Mouse (Mus musculus) limb, embryonic 11.5 days (tissue): ENCODE data around the gene Bhmt. TPM values are rescaled to one million over a fixed set of nuclear protein-coding genes. Genes with fewer than 3 reads are reported as not detected.
A peak's percentile ranks its signal among the peaks of the same experiment; 100 is the strongest.

ENCODE experiments used
- ATAC-seq: fragments of 200-750 bp; cut with Nextera tagmentation; 2 replicates; pipeline ENCODE4 v1.8.0; 2017; ENCODE audit warnings: low read depth; ENCODE audit not compliant: insufficient number of reproducible peaks, low FRiP score, low TSS enrichment
- DNase-seq: peaks from one replicate; pipeline ENCODE4 v3.0.0-alpha.2; 2015; ENCODE audit warnings: low spot score
- H3K27ac ChIP-seq: fragments of 300-500 bp; sonication (generic); replicated peaks from 2 replicates; pipeline ENCODE4 v1.5.1; 2014; ENCODE audit warnings: low read depth, mild to moderate bottlenecking, low read length
- H3K27me3 ChIP-seq: fragments of 300-500 bp; sonication (generic); 2 replicates; pipeline ENCODE4 v1.6.1; 2014; ENCODE audit warnings: mild to moderate bottlenecking, low read length, mixed read lengths; ENCODE audit not compliant: control insufficient read depth, insufficient read depth
- H3K36me3 ChIP-seq: fragments of 300-500 bp; sonication (generic); 2 replicates; pipeline ENCODE4 v1.6.1; 2014; ENCODE audit warnings: mild to moderate bottlenecking, low read length, moderate library complexity, mixed read lengths; ENCODE audit not compliant: control insufficient read depth, insufficient read depth
- H3K4me1 ChIP-seq: fragments of 300-500 bp; sonication (generic); 2 replicates; pipeline ENCODE4 v1.6.1; 2014; ENCODE audit warnings: low read length, mixed read lengths; ENCODE audit not compliant: control insufficient read depth, insufficient read depth
- H3K4me2 ChIP-seq: fragments of 300-500 bp; sonication (generic); 2 replicates; pipeline ENCODE4 v1.6.1; 2014; ENCODE audit warnings: low read depth, mild to moderate bottlenecking, moderate library complexity; ENCODE audit not compliant: severe bottlenecking
- H3K4me3 ChIP-seq: fragments of 300-500 bp; sonication (generic); 2 replicates; pipeline ENCODE4 v1.5.1; 2014; ENCODE audit warnings: low read depth, low read length
- H3K9ac ChIP-seq: fragments of 300-500 bp; sonication (generic); 2 replicates; pipeline ENCODE4 v1.6.1; 2014; ENCODE audit warnings: mild to moderate bottlenecking, low read length
- H3K9me3 ChIP-seq: fragments of 300-500 bp; sonication (generic); 2 replicates; pipeline ENCODE4 v1.6.1; 2016; ENCODE audit warnings: low read length; ENCODE audit not compliant: control insufficient read depth
- WGBS: fragments of 180-500 bp; shearing (Covaris S2); extraction: QIAGEN DNeasy Blood & Tissue Kit; methylation state at CpG from one replicate; pipeline ENCODE4 v1.1.7; 2014; 5-methylcytosine and 5-hydroxymethylcytosine counted together
- polyA plus RNA-seq: library from polyadenylated mRNA; unstranded; fragments of >200 nt; fragmentation: Nextera tagmentation; extraction: Ambion mirVana; gene quantifications from 2 replicates; pipeline ENCODE4 v1.2.1, GENCODE M21; 2014

Gene Bhmt
- polyA plus RNA-seq, 1 experiment from 2014 or later = 0.15 TPM

- Histone ChIP-seq H3K4me3 (no peak overlapping the region), H3K9ac (no peak overlapping the region), H3K4me2 (no peak overlapping the region), H3K27me3 (no peaks in the 10 kb centered on the region), H3K27ac (no peak overlapping the region), H3K9me3 (no peaks in the 10 kb centered on the region), H3K4me1 (no peaks in the 10 kb centered on the region; the same call in 1 of the 2 replicates), H3K36me3 (no peaks in the 10 kb centered on the region)
- DNase-seq = no peak
- no peak for ATAC-seq
- WGBS = 19% methylated on average over 6 of the region's 6 CpGs
Observed at GRCm38 (mm10) chr13:93628861-93629260, 8.9 kb downstream of the Bhmt start.

GRCm38 (mm10) chr13:93614361-93614948, 23.3 kb downstream of the Bhmt start:
- Histone ChIP-seq H3K36me3 (no peaks in the 10 kb centered on the region), H3K9me3 (no peaks in the 10 kb centered on the region), H3K4me3 (no peak overlapping the region), H3K4me1 (no peaks in the 10 kb centered on the region), H3K4me2 (no peak overlapping the region), H3K27me3 (no peaks in the 10 kb centered on the region), H3K9ac (no peak overlapping the region), H3K27ac (no peak overlapping the region)
- WGBS = 55% methylated on average over 6 of the region's 6 CpGs
- no peak for ATAC-seq
- no peak for DNase-seq

GRCm38 (mm10) chr13:93613771-93614170, 24.0 kb downstream of the Bhmt start:
- H3K4me2 ChIP-seq = no peak overlapping the region
- H3K9ac ChIP-seq = no peak overlapping the region
- no peaks in the 10 kb centered on the region for H3K36me3 ChIP-seq
- no peaks in the 10 kb centered on the region for H3K4me1 ChIP-seq
- DNase-seq = no peak
- H3K4me3 ChIP-seq = no peak overlapping the region
- H3K27ac ChIP-seq = no peak overlapping the region
- WGBS = 77% methylated on average over 4 of the region's 4 CpGs
- no peaks in the 10 kb centered on the region for H3K9me3 ChIP-seq
- H3K27me3 ChIP-seq = no peaks in the 10 kb centered on the region
- no peak for ATAC-seq

GRCm38 (mm10) chr13:93612660-93613607, 24.8 kb downstream of the Bhmt start:
- Histone ChIP-seq H3K27ac (no peak overlapping the region), H3K4me3 (no peak overlapping the region), H3K4me2 (no peak overlapping the region), H3K36me3 (no peaks in the 10 kb centered on the region), H3K9ac (no peak overlapping the region), H3K4me1 (no peaks in the 10 kb centered on the region), H3K27me3 (no peaks in the 10 kb centered on the region), H3K9me3 (no peaks in the 10 kb centered on the region)
- DNase-seq = peak; percentile 90
- peak; percentile 67; the same call in 1 of the 2 replicates for ATAC-seq
- WGBS = 65% methylated on average over 19 of the region's 19 CpGs

GRCm38 (mm10) chr13:93608476-93608875, 29.3 kb downstream of the Bhmt start:
- 90% methylated on average over 2 of the region's 2 CpGs for WGBS
- H3K4me3 ChIP-seq = no peak overlapping the region
- no peak for DNase-seq

GRCm38 (mm10) chr13:93607701-93608100, 30.1 kb downstream of the Bhmt start:
- DNase-seq (no peak), ATAC-seq (no peak)
- H3K9ac ChIP-seq = no peak overlapping the region
- H3K27me3 ChIP-seq = no peaks in the 10 kb centered on the region
- no peaks in the 10 kb centered on the region for H3K9me3 ChIP-seq
- no peaks in the 10 kb centered on the region for H3K36me3 ChIP-seq
- no peak overlapping the region for H3K27ac ChIP-seq
- no peak overlapping the region for H3K4me2 ChIP-seq
- H3K4me1 ChIP-seq = no peaks in the 10 kb centered on the region
- WGBS = 90% methylated on average over 3 of the region's 3 CpGs
- no peak overlapping the region for H3K4me3 ChIP-seq

More at GRCm38 (mm10) chr13:93608476-93608875, 29.3 kb downstream of the Bhmt start:
- Histone ChIP-seq H3K9me3 (no peaks in the 10 kb centered on the region), H3K27me3 (no peaks in the 10 kb centered on the region), H3K9ac (no peak overlapping the region), H3K4me1 (no peaks in the 10 kb centered on the region), H3K36me3 (no peaks in the 10 kb centered on the region), H3K4me2 (no peak overlapping the region), H3K27ac (no peak overlapping the region)
- ATAC-seq = no peak

- DNase-seq (no peak), ATAC-seq (no peak)
- no peaks in the 10 kb centered on the region for H3K27me3 ChIP-seq
- H3K9ac ChIP-seq = no peak overlapping the region
- H3K4me1 ChIP-seq = no peaks in the 10 kb centered on the region
- no peaks in the 10 kb centered on the region for H3K36me3 ChIP-seq
- WGBS = 83% methylated on average over 13 of the region's 13 CpGs
- H3K4me2 ChIP-seq = no peak overlapping the region
- H3K9me3 ChIP-seq = no peaks in the 10 kb centered on the region
- H3K27ac ChIP-seq = no peak overlapping the region
- no peak overlapping the region for H3K4me3 ChIP-seq
Observed at GRCm38 (mm10) chr13:93606868-93607578, 30.7 kb downstream of the Bhmt start.

- Histone ChIP-seq H3K27ac (no peak overlapping the region), H3K27me3 (no peaks in the 10 kb centered on the region), H3K4me1 (no peaks in the 10 kb centered on the region), H3K4me2 (no peak overlapping the region), H3K9me3 (no peaks in the 10 kb centered on the region), H3K9ac (no peak overlapping the region), H3K36me3 (0 out of 2 replicates have a peak, but pooled peaks cover 2% of the 10 kb centered on the region), H3K4me3 (no peak overlapping the region)
- DNase-seq (no peak), ATAC-seq (no peak)
- WGBS = 88% methylated on average over 4 of the region's 4 CpGs
Observed at GRCm38 (mm10) chr13:93604698-93605097, 33.1 kb downstream of the Bhmt start.
